Mouse (Mus musculus): ENCODE results near the gene Scgb1b30. TPM values are rescaled to one million over a fixed set of nuclear protein-coding genes. Genes with fewer than 3 reads are reported as not detected.
"Not testable (repeated sequence)": the region's sequence is repeated elsewhere in the genome, so short reads cannot be mapped to it uniquely, and the experiment has no call there.

The Scgb1b30 gene
- not detected in 2 replicates for polyA plus RNA-seq (2015; fragmentation: Nextera tagmentation; extraction: Ambion mirVana)

- Histone ChIP-seq H3K9me3 (peaks cover 12% of the 10 kb centered on the region; the same call in 1 of the 2 replicates), H3K4me1 (replicated peaks) (no peaks in the 10 kb centered on the region), H3K9ac (no peak within 1 kb of the TSS), H3K4me3 (no peak within 1 kb of the TSS), H3K27me3 (no peaks in the 10 kb centered on the region), H3K4me2 (no peak within 1 kb of the TSS), H3K27ac (no peak within 1 kb of the TSS), H3K36me3 (no peaks in the 10 kb centered on the region)
- no peak for ATAC-seq (ENCODE audit: low FRiP score)
- WGBS = 84% methylated on average over 3 of the region's 3 CpGs
These were observed at the start of gene Scgb1b30 for GRCm38 (mm10) chr7:34094911-34095481. Scgb1b30 (plus strand) TSS chr7:34095431.

DNA sequence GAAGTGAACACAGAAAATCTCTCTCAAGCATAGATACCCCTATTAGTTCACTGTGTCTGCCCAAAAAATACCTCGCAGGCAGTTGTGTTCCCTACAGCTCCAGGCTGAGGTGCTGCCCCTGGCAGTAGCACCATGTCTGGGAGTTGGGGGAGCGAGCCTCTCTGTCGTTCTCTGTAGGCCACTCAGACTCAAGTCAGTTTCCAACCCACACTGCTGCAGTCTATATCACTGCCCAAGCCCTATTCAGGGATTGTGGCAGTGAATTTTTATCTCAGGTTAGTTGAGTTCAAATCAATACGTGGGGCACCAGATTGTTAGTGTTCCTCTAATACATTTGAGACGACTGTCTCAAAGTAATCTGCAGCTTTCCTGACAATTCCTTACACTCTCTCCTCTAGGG, 27.1 kb upstream of the Scgb1b30 start:
- H3K4me1 ChIP-seq (replicated peaks); H3K9ac ChIP-seq; H3K27ac ChIP-seq; H3K4me3 ChIP-seq; H3K9me3 ChIP-seq; H3K36me3 ChIP-seq; H3K4me2 ChIP-seq; ATAC-seq (ENCODE audit: low FRiP score); H3K27me3 ChIP-seq: not testable (repeated sequence)
- WGBS = 80% methylated on average over 5 of the region's 5 CpGs

- Histone ChIP-seq H3K9me3 (peaks cover 5% of the 10 kb centered on the region; the same call in 1 of the 2 replicates), H3K27me3 (no peaks in the 10 kb centered on the region), H3K36me3 (peaks cover 3% of the 10 kb centered on the region; the same call in 1 of the 2 replicates), H3K4me2 (no peak overlapping the region), H3K9ac (no peak overlapping the region), H3K4me3 (no peak overlapping the region), H3K4me1 (replicated peaks) (no peaks in the 10 kb centered on the region), H3K27ac (no peak overlapping the region)
- ATAC-seq (ENCODE audit: low FRiP score) = no peak
- 85% methylated on average over 2 of the region's 2 CpGs for WGBS
These were observed 4.8 kb downstream of the Scgb1b30 start for GRCm38 (mm10) chr7:34100002-34100401.

DNA sequence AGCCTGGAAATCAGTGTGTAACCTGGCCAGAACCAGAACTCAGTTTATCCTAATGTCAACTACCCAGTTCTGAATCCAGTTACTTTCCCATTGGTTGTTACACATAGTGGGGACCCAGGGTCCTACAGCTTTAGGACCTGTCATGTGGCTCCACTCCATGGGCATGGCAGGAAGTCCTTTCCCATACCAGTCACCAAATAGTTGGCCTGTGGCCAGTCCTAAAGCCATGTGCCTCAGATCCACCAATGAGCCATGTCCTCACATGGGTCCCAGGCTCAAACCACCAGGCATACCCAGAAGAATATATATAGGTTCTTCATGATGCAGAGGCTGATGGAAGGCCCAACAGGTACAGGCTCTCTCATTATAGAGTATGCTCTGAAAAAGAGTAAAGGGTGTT, 6.0 kb downstream of the Scgb1b30 start:
- H3K4me1 ChIP-seq (replicated peaks) = no peaks in the 10 kb centered on the region
- no peak overlapping the region for H3K4me3 ChIP-seq
- no peak overlapping the region for H3K27ac ChIP-seq
- no peak overlapping the region for H3K9ac ChIP-seq
- H3K27me3 ChIP-seq = no peaks in the 10 kb centered on the region
- H3K9me3 ChIP-seq = no peaks in the 10 kb centered on the region
- ATAC-seq (ENCODE audit: low FRiP score) = no peak
- H3K36me3 ChIP-seq = peaks cover 3% of the 10 kb centered on the region; the same call in 1 of the 2 replicates
- no peak overlapping the region for H3K4me2 ChIP-seq

DNA sequence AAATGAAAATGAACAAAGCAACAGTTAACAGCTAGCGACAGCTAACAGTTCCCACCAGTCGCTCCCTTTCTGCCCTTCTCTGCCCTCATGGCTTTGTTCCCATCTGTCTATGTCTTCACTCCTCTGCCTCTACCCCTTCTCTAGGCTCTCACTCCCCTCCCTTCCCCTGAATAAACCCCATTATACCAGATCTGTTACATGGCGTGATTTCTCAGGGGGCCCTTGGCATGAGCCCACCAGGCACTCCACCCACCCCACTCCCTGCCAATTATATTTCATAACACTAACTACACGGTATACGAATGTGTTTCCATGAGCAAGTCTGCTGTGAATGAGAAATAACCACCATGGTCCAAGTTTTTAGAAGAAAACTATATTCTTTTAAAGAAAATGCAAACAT, 14.0 kb downstream of the Scgb1b30 start:
- Histone ChIP-seq H3K4me2 (no peak overlapping the region), H3K9me3 (no peaks in the 10 kb centered on the region), H3K4me3 (no peak overlapping the region), H3K36me3 (peaks cover 46% of the 10 kb centered on the region), H3K4me1 (replicated peaks) (0 out of 2 replicates have a peak, but pooled peaks cover 2% of the 10 kb centered on the region), H3K27me3 (no peaks in the 10 kb centered on the region), H3K9ac (no peak overlapping the region), H3K27ac (no peak overlapping the region)
- 0 out of 2 replicates have a peak, but pooled peaks have one; percentile 29 for ATAC-seq (ENCODE audit: low FRiP score)
- WGBS = 69% methylated on average over 5 of the region's 5 CpGs

DNA sequence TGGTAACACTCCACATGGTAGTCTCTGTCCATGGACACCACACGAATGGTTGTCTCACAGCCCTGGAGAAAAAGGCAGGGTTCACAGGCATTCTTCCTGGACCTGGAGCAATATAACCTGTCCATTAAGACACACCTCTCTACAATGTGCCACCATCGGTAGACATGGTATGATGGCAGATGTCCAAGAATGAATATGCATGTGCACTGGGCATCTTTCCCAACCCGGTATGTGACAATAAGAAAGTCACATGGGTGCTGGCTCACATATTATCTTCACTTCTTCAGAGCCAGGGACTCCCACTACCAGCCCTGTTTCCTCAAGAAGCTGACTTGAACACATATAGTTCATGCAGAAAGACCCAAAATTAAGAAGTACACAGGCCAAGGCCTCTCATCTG, 21.4 kb downstream of the Scgb1b30 start:
- peaks cover 67% of the 10 kb centered on the region for H3K36me3 ChIP-seq
- H3K4me1 ChIP-seq (replicated peaks) = no peaks in the 10 kb centered on the region
- no peak overlapping the region for H3K4me3 ChIP-seq
- no peak overlapping the region for H3K9ac ChIP-seq
- no peaks in the 10 kb centered on the region for H3K27me3 ChIP-seq
- H3K9me3 ChIP-seq = no peaks in the 10 kb centered on the region
- no peak for ATAC-seq (ENCODE audit: low FRiP score)
- no peak overlapping the region for H3K4me2 ChIP-seq
- 82% methylated on average over 3 of the region's 3 CpGs for whole genome bisulfite sequencing
- no peak overlapping the region for H3K27ac ChIP-seq

GRCm38 (mm10) chr7:34120636-34121035, 25.4 kb downstream of the Scgb1b30 start:
- not testable (repeated sequence) for ATAC-seq (ENCODE audit: low FRiP score); H3K27ac ChIP-seq; H3K9ac ChIP-seq; H3K4me1 ChIP-seq (replicated peaks); H3K4me2 ChIP-seq; H3K9me3 ChIP-seq; H3K27me3 ChIP-seq; H3K4me3 ChIP-seq
- WGBS = 63% methylated on average over 1 of the region's 1 CpGs
- peaks cover 32% of the 10 kb centered on the region for H3K36me3 ChIP-seq

DNA sequence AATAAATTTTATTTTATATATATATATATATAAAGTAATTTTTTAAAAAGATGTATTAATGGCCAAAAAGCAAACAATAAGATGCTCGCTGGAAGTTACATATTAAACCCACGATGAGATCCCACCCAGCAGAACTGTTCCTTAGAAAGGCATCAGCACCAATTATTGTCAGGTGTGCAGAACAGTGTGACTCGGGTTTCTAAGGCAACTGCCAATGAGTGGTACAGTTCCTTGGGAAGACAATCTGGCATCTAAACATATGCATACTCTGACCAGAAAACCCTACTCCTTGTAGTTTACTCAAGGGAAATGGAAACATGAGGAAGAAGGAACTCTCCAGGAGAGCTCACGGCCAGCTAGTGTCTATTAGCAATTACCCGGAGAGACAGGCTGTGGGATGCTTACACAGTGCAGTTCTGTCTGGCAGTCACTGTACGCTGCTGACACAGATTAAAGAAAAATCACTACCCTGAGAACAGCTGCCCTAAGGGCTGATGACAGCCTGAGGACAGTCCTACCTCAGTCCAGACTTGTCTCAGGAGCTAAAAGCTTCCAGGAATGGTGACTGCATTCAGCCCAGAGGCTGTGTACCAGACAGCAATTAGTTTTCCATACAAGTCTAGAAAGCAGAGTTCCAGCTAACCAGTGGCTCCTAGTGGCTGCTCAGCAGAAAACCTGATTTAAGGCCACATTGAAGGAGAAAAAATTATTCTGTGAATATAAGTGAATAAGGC, 27.9 kb downstream of the Scgb1b30 start:
- Histone ChIP-seq H3K4me1 (replicated peaks) (no peaks in the 10 kb centered on the region; the same call in 1 of the 2 replicates), H3K27me3 (no peaks in the 10 kb centered on the region), H3K36me3 (peaks cover 19% of the 10 kb centered on the region), H3K27ac (peak overlapping the region; percentile 23; the same call in 1 of the 2 replicates), H3K9ac (no peak overlapping the region), H3K4me2 (no peak overlapping the region), H3K4me3 (no peak overlapping the region), H3K9me3 (no peaks in the 10 kb centered on the region)
- ATAC-seq (ENCODE audit: low FRiP score) = peak; percentile 30; the same call in 1 of the 2 replicates
- WGBS = 82% methylated on average over 6 of the region's 6 CpGs

DNA sequence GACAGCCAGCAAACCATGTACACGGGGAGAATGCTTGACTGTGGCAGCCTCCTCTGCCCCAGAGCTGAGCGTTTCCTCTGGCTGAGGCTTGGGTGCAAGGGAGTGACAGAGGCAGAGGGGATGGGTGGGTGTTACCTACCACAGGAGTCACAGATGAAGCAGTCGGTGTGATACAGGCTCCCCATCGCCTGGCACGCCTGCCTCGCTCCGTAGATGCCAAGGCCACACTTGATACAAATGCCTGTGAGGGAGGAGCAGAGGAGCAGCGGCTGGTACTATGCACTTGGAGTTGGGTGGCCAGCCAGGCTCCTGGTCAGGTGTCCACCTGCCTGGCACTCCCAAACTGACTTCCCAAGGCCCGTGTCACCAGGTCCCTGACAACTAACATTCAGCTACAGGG, 30.1 kb downstream of the Scgb1b30 start:
- H3K27ac ChIP-seq = no peak overlapping the region
- WGBS = 96% methylated on average over 9 of the region's 9 CpGs
- peaks cover 3% of the 10 kb centered on the region for H3K4me1 ChIP-seq (replicated peaks)
- peaks cover 13% of the 10 kb centered on the region for H3K36me3 ChIP-seq
- no peak for ATAC-seq (ENCODE audit: low FRiP score)
- H3K9ac ChIP-seq = no peak overlapping the region
- H3K4me3 ChIP-seq = no peak overlapping the region
- no peak overlapping the region for H3K4me2 ChIP-seq
- H3K9me3 ChIP-seq = no peaks in the 10 kb centered on the region
- H3K27me3 ChIP-seq = no peaks in the 10 kb centered on the region

- H3K9me3 ChIP-seq = no peaks in the 10 kb centered on the region
These were observed 31.1 kb downstream of the Scgb1b30 start for GRCm38 (mm10) chr7:34126291-34126690.

GRCm38 (mm10) chr7:34131118-34131517, 35.9 kb downstream of the Scgb1b30 start:
- Histone ChIP-seq H3K4me2 (peak overlapping the region; percentile 63), H3K9ac (peak overlapping the region; percentile 31; the same call in 1 of the 2 replicates), H3K27me3 (no peaks in the 10 kb centered on the region), H3K9me3 (no peaks in the 10 kb centered on the region), H3K27ac (no peak overlapping the region), H3K36me3 (peaks cover 9% of the 10 kb centered on the region), H3K4me3 (no peak overlapping the region), H3K4me1 (replicated peaks) (peaks cover 24% of the 10 kb centered on the region)
- 89% methylated on average over 3 of the region's 3 CpGs for WGBS
- no peak for ATAC-seq (ENCODE audit: low FRiP score)

More at GRCm38 (mm10) chr7:34126291-34126690, 31.1 kb downstream of the Scgb1b30 start:
- Histone ChIP-seq H3K4me3 (no peak overlapping the region), H3K4me2 (no peak overlapping the region), H3K27ac (no peak overlapping the region), H3K9ac (no peak overlapping the region), H3K27me3 (no peaks in the 10 kb centered on the region), H3K36me3 (peaks cover 13% of the 10 kb centered on the region), H3K4me1 (replicated peaks) (peaks cover 12% of the 10 kb centered on the region)
- ATAC-seq (ENCODE audit: low FRiP score) = no peak
- 82% methylated on average over 3 of the region's 3 CpGs for WGBS

DNA sequence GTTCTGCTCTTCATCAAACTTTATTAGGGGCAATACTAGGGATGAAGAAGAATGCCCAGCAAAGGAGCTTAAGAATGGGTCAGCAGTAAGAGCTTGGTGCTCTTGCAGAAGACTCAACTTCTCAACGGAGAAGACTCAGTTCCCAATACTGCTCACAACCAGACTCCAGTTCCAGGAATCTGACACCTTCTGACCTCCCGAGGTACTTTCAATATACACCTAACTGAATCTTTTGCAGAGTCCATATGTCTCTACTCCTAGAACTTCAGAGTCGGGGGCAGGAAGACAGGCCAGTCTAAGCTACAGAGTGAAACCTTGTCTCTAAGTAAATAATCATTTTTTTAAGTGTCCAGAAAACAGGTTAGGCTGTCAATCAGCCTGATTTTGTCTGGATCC, 36.7 kb downstream of the Scgb1b30 start:
- no peak overlapping the region for H3K27ac ChIP-seq
- peaks cover 4% of the 10 kb centered on the region for H3K36me3 ChIP-seq
- H3K9ac ChIP-seq = peak overlapping the region; percentile 90
- peak; percentile 8 for ATAC-seq (ENCODE audit: low FRiP score)
- 22% methylated on average over 3 of the region's 3 CpGs for whole genome bisulfite sequencing
- H3K27me3 ChIP-seq = no peaks in the 10 kb centered on the region
- H3K9me3 ChIP-seq = no peaks in the 10 kb centered on the region
- H3K4me3 ChIP-seq = peak overlapping the region; percentile 77
- peaks cover 24% of the 10 kb centered on the region for H3K4me1 ChIP-seq (replicated peaks)
- peak overlapping the region; percentile 63 for H3K4me2 ChIP-seq
